Mouse (Mus musculus): ENCODE measurements around the gene Fam104a. TPM values are rescaled to one million over a fixed set of nuclear protein-coding genes. Genes with fewer than 3 reads are reported as not detected.

Gene Fam104a
- polyA plus RNA-seq, 1 experiment, result 40.1 TPM

GRCm38 (mm10) chr11:113614476-113614875 is 69.5 kb downstream of the Fam104a start:
- H3K4me3 ChIP-seq (ENCODE audit: insufficient read depth, poor library complexity, severe bottlenecking), result no peak overlapping the region
- TF ChIP-seq MAX (IDR thresholded peaks at IDR 0.05), result no peak
- TF ChIP-seq MYOG (IDR thresholded peaks at IDR 0.05; ENCODE audit: control insufficient read depth, extremely low read depth, insufficient read length), result no peak
- no peak for TF ChIP-seq CTCF (IDR thresholded peaks at IDR 0.05; ENCODE audit: control insufficient read depth, insufficient read depth, insufficient read length)
- TF ChIP-seq CEBPB (IDR thresholded peaks at IDR 0.05; ENCODE audit: low read depth), result no peak
- TF ChIP-seq FOSL1 (IDR thresholded peaks at IDR 0.05; ENCODE audit: insufficient read depth, low read length, poor library complexity, severe bottlenecking), result no peak
- no peak for TF ChIP-seq USF1 (IDR thresholded peaks at IDR 0.05; ENCODE audit: low read depth)
- no peak for TF ChIP-seq MYOD1 (IDR thresholded peaks at IDR 0.05; ENCODE audit: control insufficient read depth, insufficient read length, low read depth)
- H3K27me3 ChIP-seq (ENCODE audit: control insufficient read depth, insufficient read depth, insufficient read length), result peaks cover 2% of the 10 kb centered on the region
- no peaks in the 10 kb centered on the region for H3K36me3 ChIP-seq (ENCODE audit: control insufficient read depth, insufficient read depth)
- H3K79me2 ChIP-seq (ENCODE audit: control insufficient read depth, insufficient read depth), result no peaks in the 10 kb centered on the region
- no peak overlapping the region for H3ac ChIP-seq (ENCODE audit: control insufficient read depth, insufficient read length, low read depth)
- H3K79me3 ChIP-seq (ENCODE audit: low read depth), result no peaks in the 10 kb centered on the region

- no peaks in the 10 kb centered on the region for H3K27me3 ChIP-seq (ENCODE audit: control insufficient read depth, insufficient read depth, insufficient read length)
- no peaks in the 10 kb centered on the region for H3K36me3 ChIP-seq (ENCODE audit: control insufficient read depth, insufficient read depth)
- H3K4me3 ChIP-seq (ENCODE audit: insufficient read depth, poor library complexity, severe bottlenecking), result no peak overlapping the region
- no peak overlapping the region for H3ac ChIP-seq (ENCODE audit: control insufficient read depth, insufficient read length, low read depth)
- H3K79me2 ChIP-seq (ENCODE audit: control insufficient read depth, insufficient read depth), result no peaks in the 10 kb centered on the region
- H3K79me3 ChIP-seq (ENCODE audit: low read depth), result no peaks in the 10 kb centered on the region
- TF ChIP-seq MAX (IDR thresholded peaks at IDR 0.05), result no peak
- no peak for TF ChIP-seq MYOD1 (IDR thresholded peaks at IDR 0.05; ENCODE audit: control insufficient read depth, insufficient read length, low read depth)
- TF ChIP-seq CTCF (IDR thresholded peaks at IDR 0.05; ENCODE audit: control insufficient read depth, insufficient read depth, insufficient read length), result peak; percentile 58
Measured at GRCm38 (mm10) chr11:113611664-113612611, 72.0 kb downstream of the Fam104a start.

Other genes starting within 250 kb of the Fam104a start
- 0.30 TPM for gene Sstr2, start 64.8 kb downstream of the Fam104a start, polyA plus RNA-seq (2012; fragmentation: generic; extraction: Trizol)
- 21.2 TPM for gene Cog1, start 35.0 kb downstream of the Fam104a start, polyA plus RNA-seq (2012; fragmentation: generic; extraction: Trizol)
- gene Slc39a11, start 34.1 kb downstream of the Fam104a start, polyA plus RNA-seq (2012; fragmentation: generic; extraction: Trizol), result 10.0 TPM
- gene D11Wsu47e, start 257 bp upstream of the Fam104a start, polyA plus RNA-seq (2012; fragmentation: generic; extraction: Trizol), result 11.7 TPM
- not detected for gene Cpsf4l, start 25.9 kb upstream of the Fam104a start, polyA plus RNA-seq (2012; fragmentation: generic; extraction: Trizol)
- gene Cdc42ep4, start 67.7 kb upstream of the Fam104a start, polyA plus RNA-seq (2012; fragmentation: generic; extraction: Trizol), result 13.0 TPM